Mouse (Mus musculus): Measurements from ENCODE around the gene Gse1. TPM values are rescaled to one million over a fixed set of nuclear protein-coding genes. Genes with fewer than 3 reads are reported as not detected.

Gene Gse1
- polyA plus RNA-seq, 1 experiment, result 52.4 TPM

- 72% methylated on average over 4 of the region's 4 CpGs for WGBS
- TF ChIP-seq POLR2A (IDR thresholded peaks at IDR 0.05; ENCODE audit: borderline replicate concordance, insufficient read depth, low read length) (no peak), CTCF (IDR thresholded peaks at IDR 0.05; ENCODE audit: borderline replicate concordance, insufficient read depth, low read depth, low read length) (no peak)
- Histone ChIP-seq H3K4me3 (replicated peaks; ENCODE audit: insufficient read depth, low read depth, low read length) (no peak overlapping the region), H3K27me3 (ENCODE audit: control insufficient read depth, insufficient read depth, low read length) (no peaks in the 10 kb centered on the region), H3K4me1 (ENCODE audit: control insufficient read depth, insufficient read depth, low read length) (peaks cover 24% of the 10 kb centered on the region), H3K27ac (ENCODE audit: insufficient read depth, low read length) (no peak overlapping the region)
- no peak for DNase-seq
Measured at GRCm38 (mm10) chr8:120526577-120526976, 298.3 kb downstream of the Gse1 start.

GRCm38 (mm10) chr8:120528332-120528731 is 300.1 kb downstream of the Gse1 start:
- no peak for TF ChIP-seq CTCF (IDR thresholded peaks at IDR 0.05; ENCODE audit: borderline replicate concordance, insufficient read depth, low read depth, low read length)
- no peak for TF ChIP-seq POLR2A (IDR thresholded peaks at IDR 0.05; ENCODE audit: borderline replicate concordance, insufficient read depth, low read length)
- Histone ChIP-seq H3K4me1 (ENCODE audit: control insufficient read depth, insufficient read depth, low read length) (peaks cover 20% of the 10 kb centered on the region), H3K27ac (ENCODE audit: insufficient read depth, low read length) (no peak overlapping the region), H3K27me3 (ENCODE audit: control insufficient read depth, insufficient read depth, low read length) (no peaks in the 10 kb centered on the region), H3K4me3 (replicated peaks; ENCODE audit: insufficient read depth, low read depth, low read length) (no peak overlapping the region)
- no peak for DNase-seq
- WGBS, result 52% methylated on average over 3 of the region's 3 CpGs

GRCm38 (mm10) chr8:120529226-120529625 is 301.0 kb downstream of the Gse1 start:
- Histone ChIP-seq H3K4me1 (ENCODE audit: control insufficient read depth, insufficient read depth, low read length) (peaks cover 20% of the 10 kb centered on the region), H3K27ac (ENCODE audit: insufficient read depth, low read length) (no peak overlapping the region), H3K27me3 (ENCODE audit: control insufficient read depth, insufficient read depth, low read length) (no peaks in the 10 kb centered on the region), H3K4me3 (replicated peaks; ENCODE audit: insufficient read depth, low read depth, low read length) (no peak overlapping the region)
- no peak for DNase-seq
- 79% methylated on average over 7 of the region's 7 CpGs for WGBS
- TF ChIP-seq CTCF (IDR thresholded peaks at IDR 0.05; ENCODE audit: borderline replicate concordance, insufficient read depth, low read depth, low read length) (no peak), POLR2A (IDR thresholded peaks at IDR 0.05; ENCODE audit: borderline replicate concordance, insufficient read depth, low read length) (no peak)

- no peak for DNase-seq
- peaks cover 12% of the 10 kb centered on the region for H3K4me1 ChIP-seq (ENCODE audit: control insufficient read depth, insufficient read depth, low read length)
- H3K27ac ChIP-seq (ENCODE audit: insufficient read depth, low read length), result no peak overlapping the region
- H3K4me3 ChIP-seq (replicated peaks; ENCODE audit: insufficient read depth, low read depth, low read length), result no peak overlapping the region
- WGBS, result 80% methylated on average over 16 of the region's 16 CpGs
- no peak for TF ChIP-seq CTCF (IDR thresholded peaks at IDR 0.05; ENCODE audit: borderline replicate concordance, insufficient read depth, low read depth, low read length)
- no peak for TF ChIP-seq POLR2A (IDR thresholded peaks at IDR 0.05; ENCODE audit: borderline replicate concordance, insufficient read depth, low read length)
- no peaks in the 10 kb centered on the region for H3K27me3 ChIP-seq (ENCODE audit: control insufficient read depth, insufficient read depth, low read length)
Measured at GRCm38 (mm10) chr8:120530954-120531656, 302.8 kb downstream of the Gse1 start.

- no peak overlapping the region for H3K4me3 ChIP-seq (replicated peaks; ENCODE audit: insufficient read depth, low read depth, low read length)
- 45% methylated on average over 10 of the region's 10 CpGs for WGBS
- H3K27me3 ChIP-seq (ENCODE audit: control insufficient read depth, insufficient read depth, low read length), result no peaks in the 10 kb centered on the region
- no peak overlapping the region for H3K27ac ChIP-seq (ENCODE audit: insufficient read depth, low read length)
- H3K4me1 ChIP-seq (ENCODE audit: control insufficient read depth, insufficient read depth, low read length), result peaks cover 11% of the 10 kb centered on the region
- TF ChIP-seq CTCF (IDR thresholded peaks at IDR 0.05; ENCODE audit: borderline replicate concordance, insufficient read depth, low read depth, low read length) (no peak), POLR2A (IDR thresholded peaks at IDR 0.05; ENCODE audit: borderline replicate concordance, insufficient read depth, low read length) (no peak)
- DNase-seq, result no peak
Measured at GRCm38 (mm10) chr8:120531775-120532516, 303.7 kb downstream of the Gse1 start.

GRCm38 (mm10) chr8:120532517-120533215 is 304.4 kb downstream of the Gse1 start:
- TF ChIP-seq CTCF (IDR thresholded peaks at IDR 0.05; ENCODE audit: borderline replicate concordance, insufficient read depth, low read depth, low read length), result no peak
- no peak for TF ChIP-seq POLR2A (IDR thresholded peaks at IDR 0.05; ENCODE audit: borderline replicate concordance, insufficient read depth, low read length)
- peaks cover 11% of the 10 kb centered on the region for H3K4me1 ChIP-seq (ENCODE audit: control insufficient read depth, insufficient read depth, low read length)
- H3K4me3 ChIP-seq (replicated peaks; ENCODE audit: insufficient read depth, low read depth, low read length), result no peak overlapping the region
- no peak overlapping the region for H3K27ac ChIP-seq (ENCODE audit: insufficient read depth, low read length)
- H3K27me3 ChIP-seq (ENCODE audit: control insufficient read depth, insufficient read depth, low read length), result no peaks in the 10 kb centered on the region
- 61% methylated on average over 28 of the region's 29 CpGs for WGBS
- no peak for DNase-seq

- H3K27me3 ChIP-seq (ENCODE audit: control insufficient read depth, insufficient read depth, low read length), result no peaks in the 10 kb centered on the region
- no peak overlapping the region for H3K4me3 ChIP-seq (replicated peaks; ENCODE audit: insufficient read depth, low read depth, low read length)
- TF ChIP-seq POLR2A (IDR thresholded peaks at IDR 0.05; ENCODE audit: borderline replicate concordance, insufficient read depth, low read length) (no peak), CTCF (IDR thresholded peaks at IDR 0.05; ENCODE audit: borderline replicate concordance, insufficient read depth, low read depth, low read length) (no peak)
- no peak overlapping the region for H3K27ac ChIP-seq (ENCODE audit: insufficient read depth, low read length)
- no peak for DNase-seq
- WGBS, result 80% methylated on average over 3 of the region's 3 CpGs
- H3K4me1 ChIP-seq (ENCODE audit: control insufficient read depth, insufficient read depth, low read length), result peaks cover 11% of the 10 kb centered on the region
Measured at GRCm38 (mm10) chr8:120533380-120533779, 305.1 kb downstream of the Gse1 start.

Measured in cerebellum, adult 2 months (tissue).